Mouse (Mus musculus) right cerebral cortex, postnatal 10 days (tissue): ENCODE measurements around the gene Adamts13.

Source experiments
- DNase-seq, 2 experiments: peaks; one replicate each; pipeline ENCODE4 v3.0.0; 2021; ENCODE audit warnings: low spot score in 2 of 2

Adamts13 gene

DNA sequence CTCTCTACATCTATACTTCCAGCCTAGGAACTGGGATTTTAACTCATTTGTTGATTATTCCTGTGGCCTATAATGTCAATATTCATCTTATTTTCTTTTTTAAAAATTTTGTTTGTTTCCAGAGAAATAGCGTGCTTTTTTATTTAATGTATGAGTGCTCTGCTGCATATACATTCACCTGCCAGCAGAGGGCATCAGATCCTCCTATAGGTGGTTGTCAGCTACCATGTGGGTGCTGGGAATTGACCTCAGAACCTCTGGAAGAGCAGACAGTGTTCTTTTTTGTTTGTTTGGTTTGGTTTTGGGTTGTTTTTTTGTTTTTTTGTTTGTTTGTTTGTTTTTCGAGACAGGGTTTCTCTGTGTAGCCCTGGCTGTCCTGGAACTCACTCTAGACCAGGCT lies 6.0 kb upstream of the Adamts13 start:
- DNase-seq = no peak

- DNase-seq = no peak
Observed at GRCm38 (mm10) chr2:26973960-26974359, 744 bp downstream of the Adamts13 start.

DNA sequence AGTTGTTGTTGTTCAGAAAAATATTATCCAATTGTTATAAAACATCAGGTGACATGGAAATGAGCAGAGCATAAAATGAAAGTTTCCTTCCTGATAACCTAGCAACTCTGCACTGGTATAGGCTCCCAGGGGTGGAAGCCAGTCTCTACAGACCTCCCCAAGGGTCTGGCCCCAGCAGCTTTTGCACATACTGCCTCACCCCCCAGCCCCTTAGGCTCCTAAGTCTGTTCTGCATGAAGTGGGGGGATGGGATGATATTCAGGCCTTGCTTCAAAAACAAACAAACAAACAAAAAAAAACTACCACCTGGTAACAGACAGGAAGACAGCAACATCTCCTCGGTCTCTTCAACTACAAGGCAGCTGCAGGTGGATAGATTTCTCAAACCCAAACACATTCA lies 7.1 kb downstream of the Adamts13 start:
- DNase-seq = no peak

DNA sequence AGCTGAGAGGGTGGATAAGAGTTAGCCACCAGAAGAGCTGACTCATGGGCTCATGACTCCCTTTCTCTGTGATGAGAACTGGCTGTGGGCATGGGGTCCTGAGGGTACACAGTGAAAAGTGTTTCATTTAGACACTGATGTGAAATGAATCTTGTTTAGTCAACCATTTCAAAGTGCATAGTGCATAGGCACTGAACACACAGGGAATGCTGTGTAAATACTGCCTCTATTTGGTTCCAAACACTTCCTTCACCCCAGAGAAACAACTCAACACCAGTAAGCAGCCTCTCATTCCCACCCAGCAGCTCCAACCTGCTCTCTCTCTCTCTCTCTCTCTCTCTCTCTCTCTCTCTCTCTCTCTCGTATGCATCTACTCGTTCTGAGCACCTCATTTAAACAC lies 11.0 kb downstream of the Adamts13 start:
- no peak for DNase-seq

DNA sequence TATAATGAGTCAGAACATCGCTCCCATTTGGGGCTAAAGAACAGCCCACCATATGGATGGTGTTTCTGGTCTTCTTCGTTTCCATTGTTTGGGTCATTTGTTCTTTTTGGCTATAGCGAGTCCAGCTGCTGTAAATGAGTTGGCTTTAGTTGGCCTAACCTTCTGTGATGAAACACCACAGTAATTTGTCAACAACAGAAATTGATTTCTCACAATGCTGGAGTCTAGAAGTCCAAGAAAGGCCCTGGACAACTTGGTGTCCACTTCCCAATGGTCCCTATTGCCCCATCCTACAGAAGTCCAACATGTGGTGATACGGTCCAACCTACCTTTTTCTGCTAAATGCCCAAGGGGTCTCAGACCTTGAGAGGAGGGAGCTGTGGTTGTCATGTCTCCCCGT lies 11.4 kb downstream of the Adamts13 start:
- DNase-seq = no peak

- no peak for DNase-seq
Observed at GRCm38 (mm10) chr2:26993936-26994335, 20.7 kb downstream of the Adamts13 start.

- DNase-seq = no peak
Observed at GRCm38 (mm10) chr2:26997498-26997897, 24.3 kb downstream of the Adamts13 start.

DNA sequence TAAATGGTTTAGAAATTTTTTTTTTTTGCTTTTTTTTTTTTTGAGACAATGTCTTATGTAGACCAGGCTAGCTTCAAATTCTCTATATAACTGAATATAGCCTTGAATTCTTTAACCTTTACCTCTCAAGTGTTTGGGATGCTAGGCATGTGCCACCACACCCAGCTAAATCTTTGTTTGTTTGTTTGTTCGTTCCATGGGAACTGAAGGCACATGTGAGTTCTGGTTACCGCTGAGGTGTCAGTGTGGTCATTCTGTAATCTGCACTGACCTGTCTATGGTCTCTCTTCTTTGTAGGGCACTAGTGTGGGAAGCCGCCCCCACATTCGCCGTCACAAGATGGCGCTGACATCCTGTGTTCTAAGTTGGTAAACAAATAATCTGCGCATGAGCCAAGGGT lies 24.8 kb downstream of the Adamts13 start:
- no peak for DNase-seq

DNA sequence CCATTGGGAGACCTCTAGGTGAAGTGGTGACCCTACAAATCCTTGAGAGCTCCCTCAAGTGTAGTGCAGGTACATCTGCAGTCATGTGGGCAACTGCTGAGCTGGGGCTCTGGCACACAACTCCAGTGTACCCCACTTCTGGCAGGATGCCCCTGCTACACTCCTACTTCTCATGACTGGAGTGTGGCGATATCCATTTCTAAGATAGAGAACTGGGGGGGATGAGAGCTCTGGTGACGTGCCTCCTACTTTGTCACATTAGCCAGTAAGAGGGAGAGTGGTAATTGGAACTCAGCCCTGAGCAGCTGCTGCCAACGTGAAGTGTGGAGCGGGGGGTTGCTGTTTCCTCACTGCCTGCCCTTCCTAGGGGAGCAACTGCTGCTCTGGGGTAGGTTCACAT lies 33.0 kb downstream of the Adamts13 start:
- DNase-seq = peak in 1 of 2 experiments; percentile 42

- peak in 1 of 2 experiments; percentile 22 for DNase-seq
Observed at GRCm38 (mm10) chr2:27007701-27008100, 34.5 kb downstream of the Adamts13 start.

GRCm38 (mm10) chr2:27009714-27010244 lies 36.6 kb downstream of the Adamts13 start, which contains the start of gene Cacfd1:
TSS of gene Cacfd1 (plus strand) at chr2:27009926.
- DNase-seq = peak; percentile 90 to 91

- DNase-seq = peak; percentile 73 to 80
Observed at GRCm38 (mm10) chr2:27017802-27018201, 44.6 kb downstream of the Adamts13 start.

GRCm38 (mm10) chr2:27019530-27019929 lies 46.3 kb downstream of the Adamts13 start:
- no peak for DNase-seq

DNA sequence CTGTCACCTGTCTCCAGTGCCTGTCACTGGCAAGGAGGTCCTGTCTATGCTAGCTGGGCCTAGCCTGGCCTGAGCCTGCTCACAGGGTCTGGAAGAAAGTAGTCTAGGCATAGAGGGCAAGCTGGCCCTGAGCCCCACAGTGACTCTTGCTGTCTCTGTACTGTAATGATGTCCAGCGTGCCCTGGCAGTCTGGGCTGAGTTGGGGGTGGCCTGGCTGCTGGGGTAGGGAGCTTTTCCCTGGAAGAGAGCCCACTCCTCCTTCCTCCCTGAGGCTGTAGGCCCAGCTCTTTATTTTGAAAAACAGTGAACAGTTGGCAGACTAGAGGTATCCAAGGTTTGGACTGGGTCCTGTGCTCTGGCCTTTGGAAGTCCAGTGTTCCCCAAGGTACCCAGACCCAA lies 47.9 kb downstream of the Adamts13 start:
- peak in 1 of 2 experiments; percentile 67 for DNase-seq

- DNase-seq = no peak
Observed at GRCm38 (mm10) chr2:27022612-27023011, 49.4 kb downstream of the Adamts13 start.

DNA sequence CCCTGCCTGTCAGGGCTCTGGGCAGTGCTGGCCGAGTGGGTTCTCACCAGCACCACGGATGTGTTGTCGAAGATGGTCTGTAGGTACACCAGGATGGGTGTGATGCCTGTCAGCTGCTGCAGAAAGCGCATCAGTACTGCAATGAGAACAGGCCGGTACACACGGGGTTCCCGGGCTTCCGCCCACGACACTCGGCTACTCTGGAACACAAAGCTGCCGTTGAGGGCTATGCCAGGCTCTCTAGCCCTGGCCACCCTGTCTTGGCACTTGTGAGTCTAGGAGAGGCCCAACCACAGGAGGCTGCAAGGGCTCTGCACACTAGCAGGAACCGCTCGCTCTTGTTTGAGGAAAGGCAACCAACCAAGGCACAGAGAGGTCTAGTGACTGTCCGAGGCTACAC lies 50.9 kb downstream of the Adamts13 start:
- DNase-seq = no peak

GRCm38 (mm10) chr2:27025545-27025944 lies 52.3 kb downstream of the Adamts13 start:
- no peak for DNase-seq

DNA sequence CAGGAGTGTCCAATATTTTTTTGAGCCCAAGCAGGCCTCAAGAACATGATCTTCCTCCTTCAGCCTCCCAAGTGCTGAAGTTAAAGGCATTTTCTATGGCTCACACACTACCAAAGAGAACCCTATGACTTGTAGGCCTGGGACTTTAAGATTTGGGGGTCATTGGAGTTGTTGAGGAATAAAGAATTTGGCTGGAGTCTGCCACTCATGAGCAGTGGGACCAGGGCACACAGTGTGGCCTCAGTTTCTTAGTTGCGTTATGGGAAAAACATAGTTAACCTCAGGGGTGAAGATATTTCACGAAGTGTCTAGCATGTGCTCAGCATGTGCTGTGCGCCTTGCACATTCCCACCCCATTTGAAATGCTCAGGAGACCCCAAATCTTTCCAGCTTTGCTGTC lies 53.1 kb downstream of the Adamts13 start:
- no peak for DNase-seq

- no peak for DNase-seq
Observed at GRCm38 (mm10) chr2:27026857-27027617, 53.8 kb downstream of the Adamts13 start.

DNA sequence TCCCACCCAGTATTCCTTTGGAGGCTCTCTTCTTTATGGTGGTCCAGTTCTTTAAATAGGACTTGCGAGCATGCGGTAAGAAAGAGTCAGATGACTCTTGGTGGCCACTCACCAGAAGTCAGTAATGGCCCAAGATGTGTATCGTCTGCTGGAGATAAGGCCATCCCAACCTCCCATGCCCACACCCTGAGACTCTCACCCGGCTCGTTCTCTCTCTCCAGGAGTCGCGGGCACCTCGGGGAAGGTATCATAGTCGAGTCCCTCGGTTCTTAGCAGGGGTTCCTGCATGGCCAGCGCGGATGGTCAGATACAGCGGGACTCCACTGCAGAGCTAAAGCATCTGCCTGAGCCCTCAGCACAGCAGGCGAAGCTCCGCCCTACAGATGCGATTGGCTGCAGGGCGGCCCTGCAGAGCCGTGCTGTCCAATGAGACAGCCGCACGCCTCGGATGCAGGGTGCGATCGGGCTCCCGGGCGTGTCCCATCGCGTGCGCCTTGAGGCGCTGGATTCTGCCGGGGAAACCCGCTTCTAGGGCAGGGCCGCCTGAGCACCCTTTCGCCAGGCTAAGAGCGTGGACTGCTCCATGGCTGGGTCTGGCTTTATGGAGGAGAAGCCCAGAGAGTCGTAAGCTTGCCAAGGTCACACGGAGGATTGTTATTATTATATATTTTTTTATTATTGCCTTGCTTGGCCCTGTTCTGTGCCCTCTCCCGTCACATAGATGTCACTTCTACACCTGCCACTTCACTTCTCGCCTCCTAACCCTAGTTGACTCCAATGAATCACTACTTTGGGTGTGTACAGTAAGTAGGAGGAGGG lies 54.6 kb downstream of the Adamts13 start, which contains the start of gene Slc2a6:
Gene Slc2a6 (minus strand): TSS at position 381 of the 819 bp plus-strand sequence.
- DNase-seq = peak; percentile 96 to 97

- no peak for DNase-seq
Observed at GRCm38 (mm10) chr2:27028437-27029015, 55.3 kb downstream of the Adamts13 start.

DNA sequence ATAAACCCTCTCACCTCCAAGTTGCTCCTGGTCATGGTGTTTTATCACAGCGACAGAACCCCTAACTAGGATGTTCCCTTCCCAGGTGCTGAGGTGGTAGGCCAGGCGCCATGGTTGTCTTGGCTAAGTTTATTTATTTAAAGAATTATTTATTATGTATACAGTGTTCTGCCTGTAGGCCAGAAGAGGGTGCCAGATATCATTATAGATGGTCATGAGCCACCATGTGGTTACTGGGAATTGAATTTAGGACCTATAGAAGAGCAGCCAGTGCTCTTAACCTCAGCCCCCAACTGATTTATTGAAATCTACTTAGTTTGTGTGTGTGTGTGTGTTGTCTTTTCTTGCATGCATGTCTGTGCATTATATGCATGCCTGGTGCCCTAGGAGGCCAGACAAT lies 59.1 kb downstream of the Adamts13 start:
- DNase-seq = no peak
